Mouse (Mus musculus): Measurements from ENCODE around the gene Arhgef3. TPM values are rescaled to one million over a fixed set of nuclear protein-coding genes. Genes with fewer than 3 reads are reported as not detected.

Arhgef3 gene
- polyA plus RNA-seq, 1 experiment from 2014 or later, result 81.9 TPM

- Histone ChIP-seq H3K4me3 (ENCODE audit: inconsistent target) (no peak overlapping the region), H3K36me3 (ENCODE audit: inconsistent target) (no peaks in the 10 kb centered on the region), H3K27ac (no peak overlapping the region), H3K79me2 (ENCODE audit: inconsistent target) (no peaks in the 10 kb centered on the region)
- WGBS (ENCODE audit: missing documents), result 90% methylated on average over 6 of the region's 6 CpGs
These were observed 201.0 kb downstream of the Arhgef3 start for GRCm38 (mm10) chr14:27315737-27316136.

GRCm38 (mm10) chr14:27317146-27317545, 202.4 kb downstream of the Arhgef3 start:
- Histone ChIP-seq H3K4me3 (ENCODE audit: inconsistent target) (no peak overlapping the region), H3K79me2 (ENCODE audit: inconsistent target) (no peaks in the 10 kb centered on the region), H3K27ac (no peak overlapping the region), H3K36me3 (ENCODE audit: inconsistent target) (no peaks in the 10 kb centered on the region)
- WGBS (ENCODE audit: missing documents), result 17% methylated on average over 8 of the region's 8 CpGs

GRCm38 (mm10) chr14:27319386-27319785, 204.7 kb downstream of the Arhgef3 start:
- no peaks in the 10 kb centered on the region for H3K79me2 ChIP-seq (ENCODE audit: inconsistent target)
- H3K27ac ChIP-seq, result no peak overlapping the region
- 97% methylated on average over 6 of the region's 7 CpGs for WGBS (ENCODE audit: missing documents)
- no peak overlapping the region for H3K4me3 ChIP-seq (ENCODE audit: inconsistent target)
- no peaks in the 10 kb centered on the region for H3K36me3 ChIP-seq (ENCODE audit: inconsistent target)

GRCm38 (mm10) chr14:27322041-27322440, 207.3 kb downstream of the Arhgef3 start:
- no peaks in the 10 kb centered on the region for H3K79me2 ChIP-seq (ENCODE audit: inconsistent target)
- no peaks in the 10 kb centered on the region for H3K36me3 ChIP-seq (ENCODE audit: inconsistent target)
- 98% methylated on average over 4 of the region's 4 CpGs for WGBS (ENCODE audit: missing documents)
- no peak overlapping the region for H3K4me3 ChIP-seq (ENCODE audit: inconsistent target)
- no peak overlapping the region for H3K27ac ChIP-seq

- no peak overlapping the region for H3K4me3 ChIP-seq (ENCODE audit: inconsistent target)
- WGBS (ENCODE audit: missing documents), result 39% methylated on average over 7 of the region's 7 CpGs
- no peak overlapping the region for H3K27ac ChIP-seq
- no peaks in the 10 kb centered on the region for H3K36me3 ChIP-seq (ENCODE audit: inconsistent target)
- H3K79me2 ChIP-seq (ENCODE audit: inconsistent target), result no peaks in the 10 kb centered on the region
These were observed 210.0 kb downstream of the Arhgef3 start for GRCm38 (mm10) chr14:27324689-27325088.

- H3K36me3 ChIP-seq (ENCODE audit: inconsistent target), result no peaks in the 10 kb centered on the region
- 91% methylated on average over 6 of the region's 6 CpGs for WGBS (ENCODE audit: missing documents)
- H3K79me2 ChIP-seq (ENCODE audit: inconsistent target), result no peaks in the 10 kb centered on the region
- H3K27ac ChIP-seq, result no peak overlapping the region
- no peak overlapping the region for H3K4me3 ChIP-seq (ENCODE audit: inconsistent target)
These were observed 210.8 kb downstream of the Arhgef3 start for GRCm38 (mm10) chr14:27325537-27325936.

GRCm38 (mm10) chr14:27327862-27328261, 213.2 kb downstream of the Arhgef3 start:
- Histone ChIP-seq H3K4me3 (ENCODE audit: inconsistent target) (no peak overlapping the region), H3K79me2 (ENCODE audit: inconsistent target) (no peaks in the 10 kb centered on the region), H3K27ac (peak overlapping the region; percentile 69), H3K36me3 (ENCODE audit: inconsistent target) (no peaks in the 10 kb centered on the region)
- WGBS (ENCODE audit: missing documents), result 20% methylated on average over 3 of the region's 3 CpGs

- Histone ChIP-seq H3K36me3 (ENCODE audit: inconsistent target) (no peaks in the 10 kb centered on the region), H3K4me3 (ENCODE audit: inconsistent target) (no peak overlapping the region), H3K27ac (no peak overlapping the region), H3K79me2 (ENCODE audit: inconsistent target) (no peaks in the 10 kb centered on the region)
- 88% methylated on average over 3 of the region's 3 CpGs for WGBS (ENCODE audit: missing documents)
These were observed 214.3 kb downstream of the Arhgef3 start for GRCm38 (mm10) chr14:27328952-27329351.

- Histone ChIP-seq H3K79me2 (ENCODE audit: inconsistent target) (peaks cover 7% of the 10 kb centered on the region; the same call in 1 of the 2 replicates), H3K4me3 (ENCODE audit: inconsistent target) (no peak overlapping the region), H3K27ac (no peak overlapping the region), H3K36me3 (ENCODE audit: inconsistent target) (no peaks in the 10 kb centered on the region)
- 91% methylated on average over 10 of the region's 10 CpGs for WGBS (ENCODE audit: missing documents)
These were observed 216.9 kb downstream of the Arhgef3 start for GRCm38 (mm10) chr14:27331490-27332035.

GRCm38 (mm10) chr14:27332359-27332987, 217.8 kb downstream of the Arhgef3 start:
- no peak overlapping the region for H3K4me3 ChIP-seq (ENCODE audit: inconsistent target)

GRCm38 (mm10) chr14:27335331-27336207, 220.9 kb downstream of the Arhgef3 start:
- Histone ChIP-seq H3K27ac (0 out of 2 replicates have a peak overlapping the region, but pooled peaks have one; percentile 8), H3K4me3 (ENCODE audit: inconsistent target) (peak overlapping the region; percentile 64), H3K36me3 (ENCODE audit: inconsistent target) (no peaks in the 10 kb centered on the region), H3K79me2 (ENCODE audit: inconsistent target) (peaks cover 43% of the 10 kb centered on the region; the same call in 1 of the 2 replicates)
- 8% methylated on average over 37 of the region's 37 CpGs for WGBS (ENCODE audit: missing documents)

More at GRCm38 (mm10) chr14:27332359-27332987, 217.8 kb downstream of the Arhgef3 start:
- H3K27ac ChIP-seq, result no peak overlapping the region
- H3K36me3 ChIP-seq (ENCODE audit: inconsistent target), result no peaks in the 10 kb centered on the region
- peaks cover 16% of the 10 kb centered on the region; the same call in 1 of the 2 replicates for H3K79me2 ChIP-seq (ENCODE audit: inconsistent target)
- 96% methylated on average over 4 of the region's 4 CpGs for WGBS (ENCODE audit: missing documents)

GRCm38 (mm10) chr14:27336208-27337114, 221.8 kb downstream of the Arhgef3 start:
- 2% methylated on average over 33 of the region's 34 CpGs for WGBS (ENCODE audit: missing documents)
- peak overlapping the region; percentile 64 for H3K4me3 ChIP-seq (ENCODE audit: inconsistent target)
- H3K27ac ChIP-seq, result 0 out of 2 replicates have a peak overlapping the region, but pooled peaks have one; percentile 8

GRCm38 (mm10) chr14:27337156-27337555, 222.5 kb downstream of the Arhgef3 start:
- H3K27ac ChIP-seq, result no peak overlapping the region
- 30% methylated on average over 5 of the region's 6 CpGs for WGBS (ENCODE audit: missing documents)
- peaks cover 59% of the 10 kb centered on the region; the same call in 1 of the 2 replicates for H3K79me2 ChIP-seq (ENCODE audit: inconsistent target)
- H3K4me3 ChIP-seq (ENCODE audit: inconsistent target), result peak overlapping the region; percentile 64
- H3K36me3 ChIP-seq (ENCODE audit: inconsistent target), result no peaks in the 10 kb centered on the region

More at GRCm38 (mm10) chr14:27336208-27337114, 221.8 kb downstream of the Arhgef3 start:
- H3K79me2 ChIP-seq (ENCODE audit: inconsistent target), result peaks cover 52% of the 10 kb centered on the region; the same call in 1 of the 2 replicates
- no peaks in the 10 kb centered on the region for H3K36me3 ChIP-seq (ENCODE audit: inconsistent target)

Measured in macrophage (primary cell).